Mouse (Mus musculus) liver, postnatal 0 days (tissue): ENCODE results near the gene Spry1. TPM values are rescaled to one million over a fixed set of nuclear protein-coding genes. Genes with fewer than 3 reads are reported as not detected.

Source experiments
- ATAC-seq: fragments of 200-750 bp; cut with Nextera tagmentation; 2 replicates; pipeline ENCODE4 v1.8.0; 2017; ENCODE audit warnings: mild to moderate bottlenecking, moderate library complexity
- DNase-seq: peaks from one replicate; pipeline ENCODE4 v3.0.0-alpha.2; 2016
- H3K27ac ChIP-seq: fragments of 300-500 bp; sonication (generic); 2 replicates; pipeline ENCODE4 v1.5.1; 2014; ENCODE audit warnings: antibody characterized with exemption, moderate library complexity, mild to moderate bottlenecking, low read depth
- H3K27me3 ChIP-seq: fragments of 300-500 bp; sonication (generic); 2 replicates; pipeline ENCODE4 v1.6.1; 2014; ENCODE audit warnings: low read length, control low read depth, mixed read lengths; ENCODE audit not compliant: insufficient read depth
- H3K36me3 ChIP-seq: fragments of 300-500 bp; sonication (generic); replicated peaks from 2 replicates; pipeline ENCODE4 v1.6.1; 2014; ENCODE audit warnings: mild to moderate bottlenecking, control low read depth, low read length, moderate library complexity, mixed read lengths; ENCODE audit not compliant: insufficient read depth
- H3K4me1 ChIP-seq: fragments of 300-500 bp; sonication (generic); 2 replicates; pipeline ENCODE4 v1.6.1; 2014; ENCODE audit warnings: antibody characterized with exemption, mild to moderate bottlenecking, control low read depth; ENCODE audit not compliant: insufficient read depth
- H3K4me2 ChIP-seq: fragments of 300-500 bp; sonication (generic); 2 replicates; pipeline ENCODE4 v1.6.1; 2014; ENCODE audit warnings: low read depth, mild to moderate bottlenecking, low read length, moderate library complexity, mixed read lengths
- H3K4me3 ChIP-seq: fragments of 300-500 bp; sonication (generic); 2 replicates; pipeline ENCODE4 v1.5.1; 2014; ENCODE audit warnings: low read depth, low read length
- H3K9ac ChIP-seq: fragments of 300-500 bp; sonication (generic); replicated peaks from 2 replicates; pipeline ENCODE4 v1.6.1; 2014; ENCODE audit warnings: mild to moderate bottlenecking, moderate library complexity
- H3K9me3 ChIP-seq: fragments of 300-500 bp; sonication (generic); 2 replicates; pipeline ENCODE4 v1.6.1; 2016; ENCODE audit warnings: mild to moderate bottlenecking, control low read depth, low read length, mixed read lengths
- CTCF ChIP-seq: sonication (generic); IDR thresholded peaks from 2 replicates; pipeline ENCODE4 v1.5.1; 2016; ENCODE audit warnings: antibody characterized with exemption, low read depth
- EP300 ChIP-seq: IDR thresholded peaks from 2 replicates; pipeline ENCODE4 v1.6.1; 2016; ENCODE audit warnings: antibody characterized with exemption, low read depth, mild to moderate bottlenecking
- WGBS: fragments of 180-500 bp; shearing (Covaris S2); extraction: QIAGEN DNeasy Blood & Tissue Kit; methylation state at CpG from one replicate; pipeline ENCODE4 v1.1.7; 2014; ENCODE audit not compliant: insufficient replicate concordance; 5-methylcytosine and 5-hydroxymethylcytosine counted together
- polyA plus RNA-seq: library from polyadenylated mRNA; unstranded; fragments of >200 nt; fragmentation: Nextera tagmentation; extraction: Ambion mirVana; gene quantifications from 2 replicates; pipeline ENCODE4 v1.2.1, GENCODE M21; 2015

The Spry1 gene
- polyA plus RNA-seq, 1 experiment from 2014 or later: 3.7 TPM

- no peak for DNase-seq
Observed at GRCm38 (mm10) chr3:37603541-37603940, 36.2 kb upstream of the Spry1 start.

DNA sequence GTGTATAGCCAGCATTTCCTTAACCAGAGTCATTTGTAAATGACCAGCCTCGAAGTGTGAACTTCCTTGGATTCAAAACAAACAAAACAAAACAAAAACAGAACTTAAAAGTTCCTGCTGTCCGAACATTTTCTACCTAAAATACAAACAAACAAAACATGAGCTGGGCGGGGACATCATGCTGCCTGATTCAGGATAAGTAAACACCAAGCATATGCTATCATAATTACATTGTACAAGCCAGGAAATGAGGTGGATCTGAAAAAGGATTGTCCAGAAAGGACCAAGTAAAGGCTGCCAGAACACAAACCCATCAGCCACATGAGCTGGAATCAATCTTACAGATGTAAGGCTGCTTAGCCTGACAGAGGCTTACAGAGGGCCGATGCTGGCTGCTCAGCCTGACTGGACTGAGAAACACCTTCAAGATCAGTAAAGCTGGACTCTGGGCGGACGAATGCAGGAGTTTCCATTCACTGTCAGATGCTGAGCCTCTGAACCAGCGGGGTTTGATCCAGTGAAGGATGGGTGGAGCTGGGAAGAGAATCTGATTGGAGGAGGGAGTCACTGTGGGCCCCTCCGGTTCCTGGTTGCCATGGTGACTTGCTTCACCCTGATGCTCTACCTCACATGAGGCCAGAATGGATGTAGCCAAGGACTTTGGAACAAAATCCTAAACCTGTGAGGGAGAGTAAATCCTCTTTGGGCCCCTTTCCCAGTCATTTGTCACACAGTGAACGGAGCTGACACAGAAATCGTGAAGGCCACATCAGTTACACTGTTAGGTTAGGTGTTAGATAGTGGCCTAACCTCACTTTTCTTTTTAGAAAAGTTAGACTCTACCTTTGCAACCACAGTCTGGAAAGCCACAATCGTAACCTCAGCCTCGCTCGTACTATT, 34.5 kb upstream of the Spry1 start:
- Histone ChIP-seq H3K4me3 (no peak overlapping the region), H3K4me2 (no peak overlapping the region), H3K9me3 (0 out of 2 replicates have a peak, but pooled peaks cover 3% of the 10 kb centered on the region), H3K27ac (no peak overlapping the region), H3K27me3 (no peaks in the 10 kb centered on the region), H3K4me1 (no peaks in the 10 kb centered on the region), H3K9ac (no peak overlapping the region), H3K36me3 (no peaks in the 10 kb centered on the region)
- TF ChIP-seq CTCF: no peak
- no peak for TF ChIP-seq EP300
- WGBS: 64% methylated on average over 13 of the region's 13 CpGs
- ATAC-seq (no peak), DNase-seq (no peak)

More at GRCm38 (mm10) chr3:37603541-37603940, 36.2 kb upstream of the Spry1 start:
- 0 out of 2 replicates have a peak, but pooled peaks cover 3% of the 10 kb centered on the region for H3K9me3 ChIP-seq
- no peak overlapping the region for H3K4me2 ChIP-seq
- ATAC-seq: no peak
- H3K9ac ChIP-seq: no peak overlapping the region
- no peaks in the 10 kb centered on the region for H3K27me3 ChIP-seq
- no peak overlapping the region for H3K4me3 ChIP-seq
- WGBS: 23% methylated on average over 3 of the region's 3 CpGs
- H3K36me3 ChIP-seq: no peaks in the 10 kb centered on the region
- TF ChIP-seq EP300 (no peak), CTCF (no peak)
- no peaks in the 10 kb centered on the region for H3K4me1 ChIP-seq
- H3K27ac ChIP-seq: no peak overlapping the region

DNA sequence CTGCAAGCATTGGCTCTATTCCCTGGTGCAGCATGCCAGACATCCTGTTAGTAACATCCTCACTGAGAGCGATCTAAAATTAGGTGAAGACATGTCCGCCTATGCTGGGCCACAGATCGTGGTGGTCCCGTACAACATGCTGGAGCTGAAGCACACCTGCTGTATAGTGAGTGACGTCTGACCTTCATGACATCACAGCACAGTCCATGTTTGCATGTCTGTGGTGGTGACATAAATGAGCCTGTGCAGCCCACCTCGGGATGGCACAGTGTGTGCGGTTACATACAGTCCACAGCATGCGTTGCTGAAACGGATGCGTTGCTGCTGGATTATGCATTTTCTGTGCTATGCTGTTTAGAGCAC, 33.9 kb upstream of the Spry1 start:
- Histone ChIP-seq H3K9me3 (0 out of 2 replicates have a peak, but pooled peaks cover 3% of the 10 kb centered on the region), H3K4me3 (no peak overlapping the region), H3K4me1 (no peaks in the 10 kb centered on the region), H3K36me3 (no peaks in the 10 kb centered on the region), H3K27me3 (no peaks in the 10 kb centered on the region), H3K9ac (no peak overlapping the region), H3K27ac (no peak overlapping the region), H3K4me2 (no peak overlapping the region)
- DNase-seq: no peak
- ATAC-seq: no peak
- TF ChIP-seq CTCF (no peak), EP300 (no peak)
- WGBS: 67% methylated on average over 10 of the region's 10 CpGs

GRCm38 (mm10) chr3:37608926-37609325, 30.8 kb upstream of the Spry1 start:
- H3K9ac ChIP-seq: no peak overlapping the region
- no peak overlapping the region for H3K4me3 ChIP-seq
- no peak for ATAC-seq
- TF ChIP-seq EP300 (no peak), CTCF (peak; percentile 52)
- no peaks in the 10 kb centered on the region for H3K4me1 ChIP-seq
- no peaks in the 10 kb centered on the region for H3K27me3 ChIP-seq
- DNase-seq: no peak
- WGBS: 79% methylated on average over 4 of the region's 4 CpGs
- H3K4me2 ChIP-seq: no peak overlapping the region
- no peak overlapping the region for H3K27ac ChIP-seq
- no peaks in the 10 kb centered on the region for H3K36me3 ChIP-seq
- 0 out of 2 replicates have a peak, but pooled peaks cover 3% of the 10 kb centered on the region for H3K9me3 ChIP-seq

- Histone ChIP-seq H3K9me3 (0 out of 2 replicates have a peak, but pooled peaks cover 3% of the 10 kb centered on the region), H3K4me1 (no peaks in the 10 kb centered on the region), H3K27ac (no peak overlapping the region), H3K9ac (no peak overlapping the region), H3K27me3 (no peaks in the 10 kb centered on the region), H3K4me3 (no peak overlapping the region), H3K36me3 (no peaks in the 10 kb centered on the region), H3K4me2 (no peak overlapping the region)
- DNase-seq (no peak), ATAC-seq (no peak)
- TF ChIP-seq CTCF (no peak), EP300 (no peak)
- 83% methylated on average over 2 of the region's 2 CpGs for WGBS
Observed at GRCm38 (mm10) chr3:37610670-37611069, 29.1 kb upstream of the Spry1 start.

- Histone ChIP-seq H3K27me3 (no peaks in the 10 kb centered on the region), H3K36me3 (no peaks in the 10 kb centered on the region), H3K4me3 (no peak overlapping the region), H3K9me3 (no peaks in the 10 kb centered on the region), H3K4me2 (no peak overlapping the region), H3K9ac (no peak overlapping the region), H3K27ac (no peak overlapping the region), H3K4me1 (no peaks in the 10 kb centered on the region)
- TF ChIP-seq CTCF: no peak
- no peak for TF ChIP-seq EP300
- ATAC-seq: peak; percentile 40; the same call in 1 of the 2 replicates
- DNase-seq: peak; percentile 44
- 35% methylated on average over 10 of the region's 10 CpGs for WGBS
Observed at GRCm38 (mm10) chr3:37613722-37614121, 26.0 kb upstream of the Spry1 start.
